Mouse (Mus musculus): ENCODE results near the gene Lrp1.

Lrp1 gene

GRCm38 (mm10) chr10:127615591-127615990 lies 5.4 kb downstream of the Lrp1 start:
- DNase-seq (ENCODE audit: low read depth, low spot score) = peak; percentile 33

DNA sequence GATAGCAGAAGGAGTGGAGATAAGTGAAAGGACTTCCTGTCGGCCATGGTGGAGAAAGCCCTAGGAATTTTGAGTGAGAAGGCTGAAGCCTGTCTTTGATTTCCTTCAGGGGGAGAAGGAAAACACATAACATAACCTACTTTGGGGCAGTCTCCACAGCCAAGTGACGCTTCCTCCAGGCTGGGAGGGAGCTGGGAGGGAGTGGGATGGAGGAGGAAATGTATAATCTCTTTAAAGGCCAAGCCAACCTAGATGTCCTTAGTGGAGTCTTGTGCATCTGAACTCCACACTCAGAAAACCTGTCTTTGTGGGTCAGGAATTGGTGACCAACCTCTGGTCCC lies 5.9 kb downstream of the Lrp1 start:
- peak; percentile 49 for DNase-seq (ENCODE audit: low read depth, low spot score)

DNA sequence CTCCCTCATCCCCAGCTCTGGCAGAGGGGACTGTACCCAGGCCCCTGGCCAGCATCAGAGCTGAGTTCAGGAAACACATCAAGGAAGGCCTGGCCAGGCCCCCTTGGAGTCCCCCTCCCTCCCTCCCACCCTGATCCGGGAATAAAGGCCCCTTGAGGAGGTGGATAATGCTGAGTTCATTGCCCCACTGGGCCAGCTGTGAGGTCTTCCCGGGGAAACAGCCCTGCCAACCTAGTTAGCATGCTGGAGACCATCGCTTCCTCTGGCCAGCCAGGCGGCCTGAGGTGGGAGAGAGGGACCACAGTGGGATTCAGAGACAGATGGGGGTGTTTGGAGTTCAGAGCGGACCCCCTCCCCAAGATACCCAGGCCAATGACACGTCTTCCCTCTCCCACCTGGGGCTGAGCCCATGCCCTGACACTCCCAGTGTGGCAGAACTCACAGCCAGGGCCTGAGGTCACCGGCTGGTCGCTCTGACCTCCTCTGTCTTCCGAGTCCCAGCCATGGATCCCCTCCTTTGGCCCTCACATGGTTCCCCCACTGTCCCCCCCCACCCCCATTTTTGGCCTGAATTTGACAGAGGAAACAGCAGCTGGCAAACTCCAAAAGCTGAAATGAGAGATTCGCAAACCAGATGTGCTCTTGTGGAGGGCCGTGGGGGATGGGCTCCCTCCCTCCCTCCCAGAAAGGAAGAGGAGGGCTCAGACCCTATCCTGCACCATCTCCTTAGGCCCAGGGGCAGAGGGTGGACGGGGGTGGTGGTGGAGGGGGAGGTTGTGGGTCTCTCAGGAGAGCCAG lies 6.5 kb downstream of the Lrp1 start:
- peak; percentile 57 for DNase-seq (ENCODE audit: low read depth, low spot score)

DNA sequence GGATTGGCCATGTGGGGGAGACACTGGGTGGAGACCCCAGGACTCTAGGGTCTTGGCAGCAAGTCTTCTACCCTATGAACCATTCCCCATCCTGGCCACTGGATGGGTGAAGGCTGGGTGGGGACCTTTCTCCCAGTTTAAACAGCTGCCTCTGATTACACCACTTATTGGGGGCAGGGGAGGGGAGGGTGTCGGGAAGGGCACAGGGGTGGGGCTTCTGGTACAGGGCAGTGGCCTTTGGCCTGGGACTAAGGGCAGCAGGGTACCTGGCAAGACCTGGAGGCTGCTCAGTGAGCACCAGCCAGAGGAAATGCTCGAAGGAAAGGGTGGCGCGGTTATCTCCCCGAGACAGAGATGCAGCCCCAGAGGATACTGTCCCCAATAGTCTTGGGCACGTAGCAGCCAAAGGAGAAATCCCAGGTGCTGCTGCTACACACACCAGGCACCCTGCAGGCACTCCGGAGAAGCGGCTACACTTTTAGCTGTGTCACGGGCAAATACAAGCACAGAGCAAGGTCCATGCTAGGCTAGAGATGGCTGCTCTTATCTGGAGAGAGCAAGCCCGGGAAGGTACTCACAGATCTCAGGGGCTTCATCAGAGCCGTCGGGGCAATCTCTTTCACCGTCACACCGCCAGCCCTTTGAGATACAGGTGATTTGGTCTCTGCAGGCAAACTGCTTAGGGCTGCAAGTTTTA lies 8.7 kb downstream of the Lrp1 start:
- no peak for DNase-seq (ENCODE audit: low read depth, low spot score)

DNA sequence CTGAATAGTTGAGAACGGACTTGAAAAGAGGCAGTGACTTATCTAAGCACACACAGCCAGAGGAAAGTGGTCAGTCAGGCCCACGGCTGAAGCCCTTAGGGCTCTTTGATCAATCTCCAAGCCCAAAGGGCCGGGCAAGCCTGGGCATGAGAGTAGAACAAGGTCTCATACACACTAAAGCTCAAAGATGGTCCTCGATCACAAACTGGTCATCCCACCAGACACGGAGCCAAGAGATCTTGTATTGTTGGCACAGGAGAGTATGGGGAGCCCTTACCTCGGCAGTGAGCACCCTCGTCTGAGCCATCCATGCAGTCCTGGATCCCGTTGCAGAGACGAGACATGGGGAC lies 10.9 kb downstream of the Lrp1 start:
- no peak for DNase-seq (ENCODE audit: low read depth, low spot score)

GRCm38 (mm10) chr10:127609415-127610065 lies 11.4 kb downstream of the Lrp1 start:
- DNase-seq (ENCODE audit: low read depth, low spot score) = peak; percentile 61

GRCm38 (mm10) chr10:127607059-127607458 lies 13.9 kb downstream of the Lrp1 start:
- DNase-seq (ENCODE audit: low read depth, low spot score) = no peak

GRCm38 (mm10) chr10:127605756-127606155 lies 15.2 kb downstream of the Lrp1 start:
- DNase-seq (ENCODE audit: low read depth, low spot score) = no peak

DNA sequence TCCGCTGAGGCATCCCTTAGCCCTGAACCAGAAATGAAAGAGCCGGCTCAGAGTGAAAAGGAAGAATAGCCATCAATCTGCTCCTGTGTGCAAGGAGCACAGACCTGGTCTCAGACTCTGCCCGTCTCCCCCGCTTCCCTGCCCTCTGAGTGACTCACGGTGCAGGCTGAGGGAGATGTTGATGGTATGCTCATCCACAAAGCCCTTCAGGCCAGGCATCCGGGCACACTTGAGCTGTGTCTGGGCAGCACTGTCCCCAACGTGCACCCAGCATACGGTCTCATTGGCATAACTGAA lies 15.7 kb downstream of the Lrp1 start:
- no peak for DNase-seq (ENCODE audit: low read depth, low spot score)

- DNase-seq (ENCODE audit: low read depth, low spot score) = peak; percentile 68
Observed at GRCm38 (mm10) chr10:127604465-127605250, 16.3 kb downstream of the Lrp1 start.

- no peak for DNase-seq (ENCODE audit: low read depth, low spot score)
Observed at GRCm38 (mm10) chr10:127603437-127604371, 17.2 kb downstream of the Lrp1 start.

- DNase-seq (ENCODE audit: low read depth, low spot score) = no peak
Observed at GRCm38 (mm10) chr10:127602194-127602593, 18.8 kb downstream of the Lrp1 start.

DNA sequence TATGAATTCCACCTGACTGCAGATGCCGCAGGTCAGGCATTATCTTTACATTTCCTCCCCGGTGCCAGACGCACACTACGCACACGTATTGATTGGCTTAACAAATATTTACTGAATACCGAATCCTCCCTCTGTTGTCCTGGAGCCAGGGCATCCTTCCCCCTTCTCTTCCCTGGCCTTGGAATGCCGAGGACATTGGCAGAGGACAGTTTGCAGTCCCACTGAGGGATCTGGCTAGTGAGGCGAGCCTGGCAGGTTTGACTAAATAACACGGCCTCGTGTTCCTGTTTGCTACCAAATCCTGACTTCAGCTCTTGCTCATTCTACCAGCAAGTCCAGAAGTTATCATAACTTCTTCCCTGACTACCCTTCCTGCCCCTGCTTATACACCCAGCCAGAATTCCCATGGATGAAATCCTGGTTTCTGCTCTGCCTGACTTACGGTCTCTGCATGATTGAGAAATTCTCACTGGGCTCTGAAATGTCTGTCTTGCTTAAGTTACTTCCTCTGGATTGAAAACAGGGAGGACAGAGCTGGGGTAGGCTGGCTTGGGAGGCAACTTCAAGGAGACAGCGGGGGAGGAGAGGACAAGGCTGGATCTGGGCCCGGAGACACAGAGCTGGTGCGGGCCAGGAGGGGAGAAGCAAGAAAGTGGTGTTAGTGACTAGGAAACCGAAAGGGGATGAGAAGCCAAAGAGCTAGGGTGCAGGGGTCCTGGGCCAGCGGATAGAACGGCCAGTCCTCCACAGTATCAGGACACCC lies 21.0 kb downstream of the Lrp1 start:
- peak; percentile 78 for DNase-seq (ENCODE audit: low read depth, low spot score)

- DNase-seq (ENCODE audit: low read depth, low spot score) = no peak
Observed at GRCm38 (mm10) chr10:127599252-127599651, 21.7 kb downstream of the Lrp1 start.

- no peak for DNase-seq (ENCODE audit: low read depth, low spot score)
Observed at GRCm38 (mm10) chr10:127598607-127599006, 22.3 kb downstream of the Lrp1 start.

DNA sequence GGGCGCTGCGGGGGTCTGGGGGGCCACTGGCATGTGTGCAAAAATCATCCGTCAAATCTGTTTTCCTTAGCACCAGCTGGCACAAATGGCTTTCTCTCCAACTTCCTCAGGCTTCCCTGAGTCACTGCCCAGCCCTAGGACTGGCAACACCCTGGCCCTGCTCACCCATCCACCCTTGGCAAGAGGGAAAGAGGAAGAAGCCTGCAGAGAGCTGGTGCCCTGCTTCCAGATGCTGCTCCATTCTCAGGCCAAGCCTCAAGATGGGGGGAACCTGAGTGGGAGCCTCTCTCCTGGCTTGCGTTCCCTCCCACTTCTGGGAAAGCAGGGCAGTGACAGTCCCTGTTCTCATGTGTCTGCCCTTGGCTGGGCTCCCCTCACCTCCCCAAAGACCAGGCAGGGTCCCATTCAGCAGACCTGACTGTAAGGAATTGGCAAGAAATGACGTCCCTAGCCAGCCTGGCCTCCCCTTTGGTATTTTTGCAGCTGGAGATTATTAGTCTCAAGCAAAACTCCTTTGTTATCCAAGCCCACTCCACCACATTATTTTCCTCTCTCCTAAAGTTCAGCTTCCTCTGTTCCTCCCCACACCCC lies 23.5 kb downstream of the Lrp1 start:
- DNase-seq (ENCODE audit: low read depth, low spot score) = peak; percentile 92

- peak; percentile 74 for DNase-seq (ENCODE audit: low read depth, low spot score)
Observed at GRCm38 (mm10) chr10:127596321-127596941, 24.5 kb downstream of the Lrp1 start.

- DNase-seq (ENCODE audit: low read depth, low spot score) = peak; percentile 85
Observed at GRCm38 (mm10) chr10:127594930-127595715, 25.8 kb downstream of the Lrp1 start.

- DNase-seq (ENCODE audit: low read depth, low spot score) = peak; percentile 64
Observed at GRCm38 (mm10) chr10:127594405-127594804, 26.5 kb downstream of the Lrp1 start.

Data from brain, adult 2 months (tissue).